Mouse (Mus musculus) urinary bladder, adult 18-20 months (tissue): ENCODE measurements around the gene Gabra5.

ENCODE experiments used
- DNase-seq, 2 experiments: peaks; one replicate each; pipeline ENCODE4 v3.0.0; 2022; ENCODE audit warnings: low spot score in 2 of 2, mixed read lengths in 2 of 2

The Gabra5 gene

GRCm38 (mm10) chr7:57509681-57510141 is at the start of gene Gabra5:
Gene Gabra5 (minus strand): TSS chr7:57510059.
- peak in 1 of 2 experiments; percentile 14 for DNase-seq

- no peak for DNase-seq
Measured at GRCm38 (mm10) chr7:57538565-57538964, 28.7 kb upstream of the Gabra5 start.

- DNase-seq, result no peak
Measured at GRCm38 (mm10) chr7:57532676-57533075, 22.8 kb upstream of the Gabra5 start.

GRCm38 (mm10) chr7:57529954-57530353 is 20.1 kb upstream of the Gabra5 start:
- DNase-seq, result no peak

GRCm38 (mm10) chr7:57529451-57529850 is 19.6 kb upstream of the Gabra5 start:
- no peak for DNase-seq

GRCm38 (mm10) chr7:57512955-57513354 is 3.1 kb upstream of the Gabra5 start:
- DNase-seq, result no peak

- DNase-seq, result no peak
Measured at GRCm38 (mm10) chr7:57508860-57509632, 813 bp downstream of the Gabra5 start.

GRCm38 (mm10) chr7:57502809-57503208 is 7.0 kb downstream of the Gabra5 start:
- DNase-seq, result no peak

GRCm38 (mm10) chr7:57491795-57492194 is 18.1 kb downstream of the Gabra5 start:
- DNase-seq, result no peak

- DNase-seq, result no peak
Measured at GRCm38 (mm10) chr7:57486907-57487306, 23.0 kb downstream of the Gabra5 start.

- no peak for DNase-seq
Measured at GRCm38 (mm10) chr7:57482896-57483295, 27.0 kb downstream of the Gabra5 start.

GRCm38 (mm10) chr7:57473811-57474525 is 35.9 kb downstream of the Gabra5 start:
- peak in 1 of 2 experiments; percentile 6 for DNase-seq

- DNase-seq, result no peak
Measured at GRCm38 (mm10) chr7:57471316-57471715, 38.5 kb downstream of the Gabra5 start.

GRCm38 (mm10) chr7:57460354-57460753 is 49.5 kb downstream of the Gabra5 start:
- no peak for DNase-seq

GRCm38 (mm10) chr7:57448239-57448638 is 61.6 kb downstream of the Gabra5 start:
- DNase-seq, result no peak

- DNase-seq, result no peak
Measured at GRCm38 (mm10) chr7:57422675-57423074, 87.2 kb downstream of the Gabra5 start.

- DNase-seq, result no peak
Measured at GRCm38 (mm10) chr7:57421044-57421443, 88.8 kb downstream of the Gabra5 start.

- DNase-seq, result no peak
Measured at GRCm38 (mm10) chr7:57419392-57419791, 90.5 kb downstream of the Gabra5 start, which contains the start of gene Gabrb3. Gene Gabrb3 (plus strand): TSS chr7:57419692.

GRCm38 (mm10) chr7:57412896-57413295 is 97.0 kb downstream of the Gabra5 start:
- DNase-seq, result no peak

GRCm38 (mm10) chr7:57411163-57411562 is 98.7 kb downstream of the Gabra5 start:
- no peak for DNase-seq

- peak in 1 of 2 experiments; percentile 2 for DNase-seq
Measured at GRCm38 (mm10) chr7:57393551-57393950, 116.3 kb downstream of the Gabra5 start.

- DNase-seq, result no peak
Measured at GRCm38 (mm10) chr7:57390046-57390445, 119.8 kb downstream of the Gabra5 start.

GRCm38 (mm10) chr7:57387341-57387654 is 122.6 kb downstream of the Gabra5 start:
- no peak for DNase-seq
